Mouse (Mus musculus) bone marrow, adult 2 months (tissue): ENCODE measurements around the gene Nup210.

ENCODE experiments used
- CTCF ChIP-seq: fragments of 200-500 bp; IDR thresholded peaks from 2 replicates; pipeline ENCODE4 v1.5.1; 2011; ENCODE audit warnings: low read length, control low read depth; ENCODE audit not compliant: control insufficient read depth, insufficient read depth
- POLR2A ChIP-seq: fragments of 200-500 bp; IDR thresholded peaks from 2 replicates; pipeline ENCODE4 v1.6.1; 2011; ENCODE audit warnings: low read depth, mild to moderate bottlenecking, control low read depth, low read length, borderline replicate concordance; ENCODE audit not compliant: control insufficient read depth

GRCm38 (mm10) chr6:91145056-91145455 lies 28.4 kb upstream of the Nup210 start:
- TF ChIP-seq CTCF (no peak), POLR2A (no peak)
